Mouse (Mus musculus) forebrain, postnatal 0 days (tissue): ENCODE data around the gene Hoxa3. TPM values are rescaled to one million over a fixed set of nuclear protein-coding genes. Genes with fewer than 3 reads are reported as not detected.

ENCODE experiments used
- ATAC-seq: fragments of 200-750 bp; cut with Nextera tagmentation; 2 replicates; pipeline ENCODE4 v1.8.0; 2017; ENCODE audit warnings: mild to moderate bottlenecking, moderate library complexity
- DNase-seq: peaks from one replicate; pipeline ENCODE4 v3.0.0-alpha.2; 2015
- H3K27ac ChIP-seq: fragments of 300-500 bp; sonication (generic); 2 replicates; pipeline ENCODE4 v1.5.1; 2014; ENCODE audit warnings: low read depth, mild to moderate bottlenecking, antibody characterized with exemption, low read length, moderate library complexity, mixed read lengths
- H3K27me3 ChIP-seq: fragments of 300-500 bp; sonication (generic); 2 replicates; pipeline ENCODE4 v1.6.1; 2014; ENCODE audit warnings: mild to moderate bottlenecking, low read length, mixed read lengths; ENCODE audit not compliant: insufficient read depth
- H3K36me3 ChIP-seq: fragments of 300-500 bp; sonication (generic); 2 replicates; pipeline ENCODE4 v1.6.1; 2014; ENCODE audit warnings: mild to moderate bottlenecking, moderate library complexity; ENCODE audit not compliant: insufficient read depth
- H3K4me1 ChIP-seq: fragments of 300-500 bp; sonication (generic); 2 replicates; pipeline ENCODE4 v1.6.1; 2014; ENCODE audit warnings: antibody characterized with exemption; ENCODE audit not compliant: insufficient read depth
- H3K4me2 ChIP-seq: fragments of 300-500 bp; sonication (generic); 2 replicates; pipeline ENCODE4 v1.6.1; 2014; ENCODE audit warnings: low read depth, mild to moderate bottlenecking, moderate library complexity
- H3K4me3 ChIP-seq: fragments of 300-500 bp; sonication (generic); 2 replicates; pipeline ENCODE4 v1.5.1; 2014; ENCODE audit warnings: low read depth, low read length, mixed read lengths
- H3K9ac ChIP-seq: fragments of 300-500 bp; sonication (generic); 2 replicates; pipeline ENCODE4 v1.6.1; 2014; ENCODE audit warnings: mild to moderate bottlenecking
- H3K9me3 ChIP-seq: fragments of 300-500 bp; sonication (generic); 2 replicates; pipeline ENCODE4 v1.6.1; 2016; ENCODE audit warnings: low read length
- CTCF ChIP-seq: sonication (generic); IDR thresholded peaks from 2 replicates; pipeline ENCODE4 v1.5.1; 2016; ENCODE audit warnings: antibody characterized with exemption, control low read depth, low read depth
- WGBS: fragments of 180-500 bp; shearing (Covaris S2); extraction: QIAGEN DNeasy Blood & Tissue Kit; methylation state at CpG from one replicate; pipeline ENCODE4 v1.1.7; 2014; 5-methylcytosine and 5-hydroxymethylcytosine counted together
- polyA plus RNA-seq: library from polyadenylated mRNA; unstranded; fragments of >200 nt; fragmentation: Nextera tagmentation; extraction: Ambion mirVana; gene quantifications from 2 replicates; pipeline ENCODE4 v1.2.1, GENCODE M21; 2015
- total RNA-seq: library from RNA; depleted of rRNA; stranded (reverse); fragments of >200 nt; gene quantifications from 2 replicates; pipeline ENCODE4 v1.2.3, GENCODE M21; 2014

Gene Hoxa3
- total and polyA plus RNA-seq, 2 experiments from 2014 or later = not detected

DNA sequence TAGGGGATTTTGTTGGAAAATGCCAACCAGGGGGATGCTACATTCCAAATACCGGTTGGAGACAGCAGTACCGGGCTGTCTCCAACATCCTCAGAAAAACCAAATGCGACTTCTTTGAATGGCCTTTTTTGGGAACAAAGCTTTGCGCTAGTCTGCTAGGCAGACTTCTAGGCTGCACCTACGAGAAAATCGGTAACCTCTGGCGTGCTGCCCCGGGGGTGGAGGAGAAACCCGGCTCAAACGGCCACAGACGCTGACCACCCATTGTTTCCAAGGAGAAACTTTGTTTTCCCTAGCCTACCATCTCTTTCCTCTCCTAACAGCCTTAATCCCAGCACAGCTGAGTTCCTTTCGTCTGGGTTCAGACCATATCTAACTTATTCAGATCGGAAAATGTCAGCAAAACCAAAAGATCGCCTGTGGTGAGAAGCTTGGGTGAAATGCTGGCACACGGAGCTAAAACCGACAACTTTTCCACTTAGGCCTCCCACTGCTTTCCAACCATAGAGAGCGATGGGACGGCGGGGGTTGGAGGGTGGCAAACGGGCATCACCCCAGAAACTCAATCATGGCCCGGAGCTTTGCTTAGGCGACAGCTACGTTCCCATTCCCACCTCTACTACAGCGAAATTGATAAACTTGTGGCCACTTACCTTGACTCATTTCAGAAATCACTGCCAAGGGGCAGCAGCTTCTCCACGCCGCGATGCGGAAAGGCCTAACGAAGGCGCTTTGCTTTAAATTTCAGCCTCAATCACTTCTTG, 26.7 kb upstream of the Hoxa3 start:
- Histone ChIP-seq H3K4me2 (no peak overlapping the region), H3K9me3 (no peaks in the 10 kb centered on the region), H3K36me3 (no peaks in the 10 kb centered on the region), H3K9ac (no peak overlapping the region), H3K27ac (no peak overlapping the region), H3K4me1 (no peaks in the 10 kb centered on the region), H3K27me3 (peaks cover 98% of the 10 kb centered on the region), H3K4me3 (no peak overlapping the region)
- DNase-seq (no peak), ATAC-seq (no peak)
- no peak for TF ChIP-seq CTCF
- 2% methylated on average over 30 of the region's 30 CpGs for WGBS

DNA sequence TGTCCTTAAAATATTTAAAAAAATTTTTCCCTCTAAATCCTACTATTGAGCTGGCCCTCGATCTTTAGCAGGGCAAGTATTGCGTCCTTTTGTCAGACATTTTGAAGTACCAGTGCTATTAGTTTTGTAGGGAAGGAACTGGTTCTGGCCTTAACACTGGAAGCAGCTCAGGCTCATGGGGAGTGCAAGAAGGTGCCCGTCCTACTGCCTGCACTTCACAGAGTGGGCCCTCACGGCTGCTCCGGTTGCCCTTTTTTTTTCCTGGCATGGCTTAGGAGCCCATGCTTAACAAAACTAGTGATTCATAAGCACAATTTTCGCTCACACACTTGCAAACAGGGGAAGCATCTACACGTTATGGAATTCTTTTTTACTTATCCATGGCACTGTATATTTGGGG, 25.8 kb upstream of the Hoxa3 start:
- TF ChIP-seq CTCF = no peak
- H3K36me3 ChIP-seq = no peaks in the 10 kb centered on the region
- H3K27ac ChIP-seq = no peak overlapping the region
- H3K9me3 ChIP-seq = no peaks in the 10 kb centered on the region
- DNase-seq (no peak), ATAC-seq (no peak)
- no peak overlapping the region for H3K9ac ChIP-seq
- 3% methylated on average over 7 of the region's 7 CpGs for WGBS
- no peak overlapping the region for H3K4me3 ChIP-seq
- H3K4me2 ChIP-seq = no peak overlapping the region
- H3K4me1 ChIP-seq = no peaks in the 10 kb centered on the region
- H3K27me3 ChIP-seq = peaks cover 98% of the 10 kb centered on the region

GRCm38 (mm10) chr6:52238155-52238545, 25.0 kb upstream of the Hoxa3 start:
- Histone ChIP-seq H3K27me3 (peaks cover 98% of the 10 kb centered on the region), H3K4me1 (no peaks in the 10 kb centered on the region), H3K36me3 (no peaks in the 10 kb centered on the region), H3K27ac (no peak overlapping the region), H3K9ac (no peak overlapping the region), H3K4me2 (no peak overlapping the region), H3K4me3 (no peak overlapping the region), H3K9me3 (no peaks in the 10 kb centered on the region)
- ATAC-seq (no peak), DNase-seq (no peak)
- TF ChIP-seq CTCF = no peak
- WGBS = 4% methylated on average over 7 of the region's 7 CpGs

DNA sequence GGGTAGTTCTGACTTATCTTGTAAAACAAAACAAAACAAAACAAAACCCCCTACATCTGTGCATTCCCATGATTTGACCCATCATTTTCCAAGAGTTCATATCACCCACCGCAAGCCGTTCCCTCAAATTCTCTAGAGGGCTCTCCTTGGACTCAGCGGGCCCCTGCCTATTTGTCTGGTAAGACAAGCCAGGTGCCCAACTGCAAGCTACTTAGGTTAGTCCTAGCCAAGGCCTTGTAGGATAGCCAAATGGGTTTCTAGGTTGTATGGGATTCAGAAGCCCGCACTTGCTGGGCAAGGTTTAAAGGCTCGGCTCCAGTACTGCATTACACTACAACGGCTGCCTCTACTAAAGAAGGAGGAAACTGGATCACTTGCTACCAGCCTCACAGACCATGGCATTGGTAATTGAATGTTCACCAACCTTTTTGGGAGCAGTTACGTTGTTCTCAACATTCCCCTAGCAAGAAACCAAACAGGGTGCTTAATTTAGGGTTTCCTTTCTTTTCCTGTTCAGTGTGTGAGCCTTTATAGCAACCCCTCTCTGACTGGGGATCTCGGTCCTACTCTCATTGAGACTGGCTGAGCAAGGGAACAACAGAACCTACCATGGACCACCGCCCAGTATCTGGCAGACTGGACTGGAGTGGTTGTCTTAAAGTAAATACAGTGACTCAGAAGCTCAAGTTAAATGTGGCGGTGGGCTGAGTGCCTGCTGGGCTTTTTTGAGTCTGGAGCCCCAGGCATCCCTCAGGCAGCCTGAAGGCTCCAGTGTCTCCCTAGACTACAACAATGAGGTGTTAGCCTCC, 24.4 kb upstream of the Hoxa3 start:
- no peaks in the 10 kb centered on the region for H3K9me3 ChIP-seq
- no peak for TF ChIP-seq CTCF
- no peak overlapping the region for H3K27ac ChIP-seq
- no peak overlapping the region for H3K4me2 ChIP-seq
- WGBS = 8% methylated on average over 10 of the region's 10 CpGs
- H3K9ac ChIP-seq = no peak overlapping the region
- no peaks in the 10 kb centered on the region for H3K4me1 ChIP-seq
- ATAC-seq (no peak), DNase-seq (no peak)
- no peaks in the 10 kb centered on the region for H3K36me3 ChIP-seq
- H3K27me3 ChIP-seq = peaks cover 98% of the 10 kb centered on the region
- H3K4me3 ChIP-seq = no peak overlapping the region

- Histone ChIP-seq H3K27me3 (peaks cover 98% of the 10 kb centered on the region), H3K4me2 (no peak overlapping the region), H3K4me3 (no peak overlapping the region), H3K36me3 (no peaks in the 10 kb centered on the region), H3K4me1 (no peaks in the 10 kb centered on the region), H3K9ac (no peak overlapping the region), H3K9me3 (no peaks in the 10 kb centered on the region), H3K27ac (no peak overlapping the region)
- no peak for TF ChIP-seq CTCF
- 7% methylated on average over 3 of the region's 3 CpGs for WGBS
- no peak for DNase-seq
- ATAC-seq = no peak
Observed at GRCm38 (mm10) chr6:52236806-52237205, 23.7 kb upstream of the Hoxa3 start.

GRCm38 (mm10) chr6:52235866-52236265, 22.7 kb upstream of the Hoxa3 start:
- WGBS = 14% methylated on average over 6 of the region's 6 CpGs
- Histone ChIP-seq H3K27ac (no peak overlapping the region), H3K4me2 (no peak overlapping the region), H3K9ac (no peak overlapping the region), H3K36me3 (no peaks in the 10 kb centered on the region), H3K9me3 (no peaks in the 10 kb centered on the region), H3K27me3 (peaks cover 96% of the 10 kb centered on the region), H3K4me3 (no peak overlapping the region), H3K4me1 (no peaks in the 10 kb centered on the region)
- no peak for TF ChIP-seq CTCF
- DNase-seq = no peak
- ATAC-seq = no peak

DNA sequence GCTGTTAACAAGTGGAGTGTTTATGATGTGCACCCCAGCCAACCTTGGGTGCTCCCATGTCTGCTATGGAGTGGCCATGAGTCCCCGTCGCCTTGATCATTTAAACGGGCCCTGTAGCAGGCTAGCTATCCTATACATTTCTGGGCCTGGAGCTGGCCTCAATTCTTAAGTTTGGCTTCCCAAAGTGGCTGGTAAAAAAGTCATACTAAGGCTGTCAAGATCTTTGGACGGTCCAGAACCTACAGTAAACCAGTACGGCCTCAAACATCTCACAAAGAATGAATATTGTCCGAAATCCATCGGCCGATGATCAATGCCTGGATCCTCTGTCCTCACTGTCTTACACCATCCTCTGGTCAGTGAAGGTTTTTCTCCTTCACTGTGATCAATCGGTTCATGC, 22.1 kb upstream of the Hoxa3 start:
- H3K9me3 ChIP-seq = no peaks in the 10 kb centered on the region
- H3K9ac ChIP-seq = no peak overlapping the region
- no peak for TF ChIP-seq CTCF
- no peak overlapping the region for H3K4me2 ChIP-seq
- 29% methylated on average over 9 of the region's 9 CpGs for WGBS
- DNase-seq (no peak), ATAC-seq (no peak)
- H3K27me3 ChIP-seq = peaks cover 96% of the 10 kb centered on the region
- no peak overlapping the region for H3K27ac ChIP-seq
- no peaks in the 10 kb centered on the region for H3K4me1 ChIP-seq
- no peaks in the 10 kb centered on the region for H3K36me3 ChIP-seq
- H3K4me3 ChIP-seq = no peak overlapping the region
